Mouse (Mus musculus): ENCODE results near the gene Itga10. TPM values are rescaled to one million over a fixed set of nuclear protein-coding genes. Genes with fewer than 3 reads are reported as not detected.

Gene Itga10
- 0.84 and 1.3 TPM in 2 replicates for polyA plus RNA-seq (2015; fragmentation: Nextera tagmentation; extraction: Ambion mirVana)

DNA sequence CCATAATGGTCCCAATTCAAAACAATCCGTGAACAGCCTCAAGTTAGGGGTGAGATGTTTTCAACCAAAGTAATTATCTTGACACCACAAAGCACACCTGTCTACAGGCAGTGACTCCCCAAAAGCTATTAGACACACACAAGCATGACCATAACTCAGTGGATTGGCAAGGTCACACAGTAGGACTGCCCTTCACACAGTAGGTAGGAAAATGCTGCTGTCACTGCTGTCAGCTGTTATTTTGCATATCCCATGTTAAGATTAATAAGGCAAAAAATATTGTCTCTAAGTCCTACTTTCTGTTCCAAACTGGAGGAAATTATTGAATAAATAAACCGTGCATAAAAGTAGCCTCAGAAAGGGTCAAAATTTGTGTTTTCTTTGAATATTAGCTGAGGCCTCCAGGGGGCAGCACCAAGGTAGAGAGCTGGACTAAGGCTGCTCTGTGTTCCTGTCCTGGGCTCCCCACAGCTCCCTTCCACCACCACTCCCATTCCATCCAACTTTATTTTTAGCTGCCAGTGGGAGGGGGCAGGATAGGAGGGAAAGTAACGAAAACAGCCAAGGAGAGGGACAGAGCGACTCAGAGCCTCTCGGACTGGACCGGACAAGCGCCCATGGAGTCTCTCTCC lies at the start of gene Itga10:
Itga10 (plus strand) TSS at position 567 of the 632 bp plus-strand sequence.

DNA sequence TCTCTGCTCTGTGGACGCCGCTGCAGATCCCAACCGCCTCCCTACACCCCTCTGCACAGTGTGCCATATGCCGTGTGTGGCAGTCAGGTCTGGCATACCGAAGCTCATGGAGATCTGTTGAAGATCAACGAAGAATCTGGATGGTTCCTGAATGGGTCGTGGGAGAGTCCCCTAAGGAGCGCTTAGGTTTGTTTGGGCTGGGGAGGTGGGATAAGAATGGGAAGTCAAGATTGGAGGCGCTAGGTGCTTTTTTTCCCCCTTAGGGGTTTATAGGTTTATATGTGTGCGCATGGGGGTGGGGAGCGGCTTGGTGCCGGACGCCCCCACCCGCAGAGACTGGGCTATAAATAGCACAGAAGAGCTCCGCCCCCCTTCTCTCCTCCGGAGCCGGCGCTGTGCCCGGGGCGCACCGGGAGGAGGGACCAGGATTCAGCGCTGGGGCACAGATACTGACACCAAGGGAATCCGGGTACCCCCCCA lies 49.1 kb upstream of the Itga10 start, which contains the start of gene Ankrd34a:
Ankrd34a (plus strand) TSS at position 409 of the 480 bp plus-strand sequence.

DNA sequence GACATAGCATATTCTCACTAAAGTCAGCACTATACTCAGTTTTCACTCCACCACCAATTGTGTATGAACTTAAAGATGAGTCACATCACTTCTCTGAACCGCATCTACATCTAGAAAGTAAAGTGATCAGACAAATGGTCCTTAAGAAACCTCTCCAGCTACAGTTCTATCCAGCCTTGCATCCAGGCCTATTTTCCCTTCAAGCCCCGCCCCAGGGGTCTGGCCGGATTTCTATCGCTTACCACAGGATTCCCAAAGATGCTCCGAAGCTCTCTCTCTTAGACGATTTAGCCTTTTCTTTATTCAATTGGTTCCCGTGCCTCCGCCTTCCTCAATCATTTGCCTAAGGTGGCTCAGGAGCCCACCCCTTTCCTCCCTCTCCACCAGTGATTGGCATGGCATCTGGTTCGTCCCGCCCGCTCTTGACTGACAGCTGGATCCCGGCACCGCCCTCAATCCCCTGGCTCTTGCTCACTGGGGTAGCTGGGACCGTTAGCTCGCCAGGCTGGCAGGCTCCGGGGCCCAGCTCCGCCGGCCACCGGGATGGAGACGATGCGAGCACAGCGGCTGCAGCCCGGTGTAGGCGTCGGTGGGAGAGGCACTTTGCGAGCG lies 44.6 kb upstream of the Itga10 start, which contains the start of gene Lix1l:
Lix1l (plus strand) TSS at position 511 of the 612 bp plus-strand sequence.

GRCm38 (mm10) chr3:96629729-96630600 lies 15.4 kb upstream of the Itga10 start, which contains the start of gene Rbm8a:
TSS of gene Rbm8a (plus strand) at chr3:96629933.

GRCm38 (mm10) chr3:96634928-96635879 lies 10.2 kb upstream of the Itga10 start, which contains the start of the genes Pex11b and Gm42957:
TSS of gene Pex11b (plus strand) at chr3:96635376.
TSS of gene Gm42957 (plus strand) at chr3:96635474.

DNA sequence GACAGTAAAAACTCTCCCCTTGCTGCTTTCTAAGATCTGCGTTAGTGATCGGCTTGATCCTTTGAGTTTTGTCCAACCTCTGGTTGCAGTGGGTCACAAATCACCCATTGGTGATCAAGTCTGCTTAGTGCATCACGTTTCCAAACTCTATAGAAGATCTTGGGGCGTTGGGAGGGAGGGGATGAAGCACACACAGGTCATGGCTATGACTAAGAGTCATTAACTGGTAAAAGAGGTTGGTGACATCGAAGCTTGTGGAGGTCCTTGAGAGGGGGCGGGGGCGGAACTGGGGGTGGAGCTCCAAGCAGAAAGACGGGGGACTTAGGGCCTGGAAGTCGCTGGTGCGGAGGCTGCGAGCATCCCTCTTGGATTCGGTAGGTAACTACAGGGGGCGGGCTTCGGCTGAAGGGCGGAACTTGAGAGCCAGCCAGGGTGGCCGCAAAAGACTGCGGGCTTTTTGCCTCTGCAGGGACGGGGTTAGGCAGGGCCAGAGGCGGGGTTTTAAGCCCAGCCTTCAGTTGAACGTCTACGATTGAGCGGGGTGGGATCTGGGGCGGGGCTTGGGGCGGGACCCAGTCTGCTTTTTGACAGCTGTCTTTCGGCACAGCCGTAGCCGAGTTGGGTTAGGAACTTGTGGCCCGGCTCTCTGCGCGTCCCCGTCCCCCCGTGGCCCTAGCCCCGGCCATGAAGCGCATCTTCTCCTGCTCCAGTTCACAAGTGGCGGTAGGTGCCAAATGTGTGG lies 24.5 kb downstream of the Itga10 start, which contains the start of gene Ankrd35:
Ankrd35 (plus strand) TSS at position 405 of the 742 bp plus-strand sequence.

DNA sequence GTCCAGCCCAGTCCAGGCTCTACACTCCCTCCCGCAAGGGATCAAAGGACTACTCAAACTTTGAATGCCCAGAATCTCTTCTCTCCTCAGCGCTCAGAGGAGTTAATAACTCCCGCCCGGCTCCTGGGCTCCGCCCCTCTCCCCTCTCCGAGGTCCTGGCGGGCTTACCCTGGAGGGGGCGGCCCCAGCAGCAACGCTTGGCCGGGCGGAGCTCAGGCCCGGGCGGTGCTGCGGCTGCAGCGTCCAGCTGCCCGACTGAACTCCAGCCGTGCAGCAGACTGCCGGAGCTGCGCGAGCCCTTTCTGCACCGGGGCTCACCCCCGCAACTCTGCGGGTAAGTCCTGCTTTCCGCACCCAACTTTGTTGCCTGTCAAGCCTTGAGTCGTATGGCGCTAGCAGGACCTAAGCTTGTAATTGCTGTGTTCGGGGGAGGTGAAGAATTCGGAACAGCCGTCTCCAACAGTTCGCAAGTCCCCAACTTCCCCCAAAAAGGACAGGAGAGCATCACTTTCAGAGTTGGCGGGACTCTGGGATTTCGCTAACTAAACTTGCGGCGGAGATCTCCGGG lies 50.9 kb downstream of the Itga10 start, which contains the start of gene Pias3:
Pias3 (plus strand) TSS at position 187 of the 568 bp plus-strand sequence.

GRCm38 (mm10) chr3:96707903-96708683 lies 62.7 kb downstream of the Itga10 start, which contains the start of gene Nudt17:
TSS of gene Nudt17 (minus strand) at chr3:96708562.

Other genes starting within 250 kb of the Itga10 start
- gene BC107364, start 193.3 kb upstream of the Itga10 start, polyA plus RNA-seq (2015; fragmentation: Nextera tagmentation; extraction: Ambion mirVana): not detected in 2 replicates
- 0.88 and 1.3 TPM in 2 replicates for gene Hfe2, start 120.4 kb upstream of the Itga10 start, polyA plus RNA-seq (2015; fragmentation: Nextera tagmentation; extraction: Ambion mirVana)
- 428 and 484 TPM in 2 replicates for gene Txnip, start 87.6 kb upstream of the Itga10 start, polyA plus RNA-seq (2015; fragmentation: Nextera tagmentation; extraction: Ambion mirVana)
- 0.54 and 0.76 TPM in 2 replicates for gene Gm16253, start 68.6 kb upstream of the Itga10 start, polyA plus RNA-seq (2015; fragmentation: Nextera tagmentation; extraction: Ambion mirVana)
- gene Polr3gl, start 51.4 kb upstream of the Itga10 start, polyA plus RNA-seq (2015; fragmentation: Nextera tagmentation; extraction: Ambion mirVana): 34.6 and 48.1 TPM in 2 replicates
- gene Ankrd34a, start 48.9 kb upstream of the Itga10 start, polyA plus RNA-seq (2015; fragmentation: Nextera tagmentation; extraction: Ambion mirVana): 1.1 and 1.6 TPM in 2 replicates
- gene Lix1l, start 44.4 kb upstream of the Itga10 start, polyA plus RNA-seq (2015; fragmentation: Nextera tagmentation; extraction: Ambion mirVana): 6.3 and 7.1 TPM in 2 replicates
- gene Rbm8a, start 15.7 kb upstream of the Itga10 start, polyA plus RNA-seq (2015; fragmentation: Nextera tagmentation; extraction: Ambion mirVana): 66.6 and 83.3 TPM in 2 replicates
- 55.1 and 71.8 TPM in 2 replicates for gene Pex11b, start 10.2 kb upstream of the Itga10 start, polyA plus RNA-seq (2015; fragmentation: Nextera tagmentation; extraction: Ambion mirVana)
- gene Gm42957, start 10.1 kb upstream of the Itga10 start, polyA plus RNA-seq (2015; fragmentation: Nextera tagmentation; extraction: Ambion mirVana): 0.06 TPM in 1 of 2 replicates, not detected in the other
- 1.5 and 2.2 TPM in 2 replicates for gene Ankrd35, start 24.5 kb downstream of the Itga10 start, polyA plus RNA-seq (2015; fragmentation: Nextera tagmentation; extraction: Ambion mirVana)
- gene Pias3, start 50.8 kb downstream of the Itga10 start, polyA plus RNA-seq (2015; fragmentation: Nextera tagmentation; extraction: Ambion mirVana): 24.3 and 35.9 TPM in 2 replicates
- gene Nudt17, start 63.0 kb downstream of the Itga10 start, polyA plus RNA-seq (2015; fragmentation: Nextera tagmentation; extraction: Ambion mirVana): 5.5 and 10.6 TPM in 2 replicates
- gene Polr3c, start 82.0 kb downstream of the Itga10 start, polyA plus RNA-seq (2015; fragmentation: Nextera tagmentation; extraction: Ambion mirVana): 21.9 and 26.0 TPM in 2 replicates
- 36.9 and 51.1 TPM in 2 replicates for gene Rnf115, start 82.1 kb downstream of the Itga10 start, polyA plus RNA-seq (2015; fragmentation: Nextera tagmentation; extraction: Ambion mirVana)
- gene Pdzk1, start 183.7 kb downstream of the Itga10 start, polyA plus RNA-seq (2015; fragmentation: Nextera tagmentation; extraction: Ambion mirVana): 1.8 and 2.4 TPM in 2 replicates
- gene Cd160, start 183.8 kb downstream of the Itga10 start, polyA plus RNA-seq (2015; fragmentation: Nextera tagmentation; extraction: Ambion mirVana): 0.06 and 0.15 TPM in 2 replicates

Measured in adrenal gland, postnatal 0 days (tissue).